Mouse (Mus musculus): ENCODE data around the gene Dclk1. TPM values are rescaled to one million over a fixed set of nuclear protein-coding genes. Genes with fewer than 3 reads are reported as not detected.

Dclk1 gene
- polyA plus RNA-seq, 1 experiment from 2014 or later: 24.5 TPM

GRCm38 (mm10) chr3:55541799-55542198 lies 299.6 kb downstream of the Dclk1 start:
- Histone ChIP-seq H3K9ac (ENCODE audit: low read depth, low read length) (no peak overlapping the region), H3K4me1 (ENCODE audit: control insufficient read depth, insufficient read depth, low read length) (peaks cover 10% of the 10 kb centered on the region; the same call in 1 of the 2 replicates), H3K9me3 (ENCODE audit: control insufficient read depth, low read length) (no peaks in the 10 kb centered on the region), H3K4me2 (replicated peaks; ENCODE audit: low read depth, low read length) (no peak overlapping the region), H3K27me3 (ENCODE audit: control insufficient read depth, insufficient read depth, low read length) (no peaks in the 10 kb centered on the region), H3K4me3 (ENCODE audit: low read length) (no peak overlapping the region), H3K27ac (ENCODE audit: low read depth, low read length) (no peak overlapping the region), H3K36me3 (ENCODE audit: control insufficient read depth, insufficient read depth, low read length) (no peaks in the 10 kb centered on the region)
- 90% methylated on average over 1 of the region's 1 CpGs for WGBS
- no peak for ATAC-seq (ENCODE audit: low FRiP score, low TSS enrichment)

DNA sequence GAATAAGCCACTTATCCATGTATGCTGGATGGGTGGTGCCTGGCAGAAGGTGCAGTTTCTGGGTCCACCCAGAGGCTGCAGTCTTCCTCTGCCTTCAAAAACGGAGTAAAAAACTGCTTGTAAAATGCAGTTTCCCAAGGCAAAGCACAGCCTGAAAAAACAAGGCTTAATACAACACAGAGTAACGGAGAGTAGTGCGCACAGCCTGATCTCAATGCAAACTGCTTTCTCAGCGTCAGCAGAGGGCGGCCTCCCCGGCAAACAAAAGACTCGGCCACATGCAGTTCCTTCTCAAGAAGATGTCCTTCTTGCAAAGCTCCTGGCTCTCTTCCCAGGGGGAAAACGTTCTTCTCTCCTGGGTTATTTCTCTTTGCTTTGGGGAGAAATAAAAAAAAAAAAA lies 300.1 kb downstream of the Dclk1 start:
- no peak overlapping the region; the same call in 1 of the 2 replicates for H3K9ac ChIP-seq (ENCODE audit: low read depth, low read length)

DNA sequence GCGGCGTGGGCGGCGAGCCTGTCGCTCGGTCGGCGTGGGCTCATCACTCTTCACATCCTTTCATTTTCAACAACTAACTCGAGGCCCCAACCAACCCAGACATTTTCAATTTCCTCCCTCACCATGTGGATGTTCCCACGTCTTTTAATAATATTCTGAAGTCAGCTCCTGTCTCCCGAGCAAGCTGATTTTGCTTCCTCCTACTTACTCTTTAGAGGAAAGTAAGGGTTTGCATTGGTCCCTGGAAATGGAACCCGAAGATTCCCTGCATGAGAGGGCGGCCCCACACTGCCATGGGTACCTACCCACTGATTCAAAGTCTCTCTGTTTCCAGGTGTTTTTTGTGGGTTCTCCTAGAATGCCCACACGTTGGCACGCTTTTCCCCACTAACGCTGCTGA lies 300.8 kb downstream of the Dclk1 start:
- no peak overlapping the region; the same call in 1 of the 2 replicates for H3K9ac ChIP-seq (ENCODE audit: low read depth, low read length)
- peak overlapping the region; percentile 15; the same call in 1 of the 2 replicates for H3K4me2 ChIP-seq (replicated peaks; ENCODE audit: low read depth, low read length)
- 72% methylated on average over 16 of the region's 16 CpGs for WGBS
- H3K27me3 ChIP-seq (ENCODE audit: control insufficient read depth, insufficient read depth, low read length): no peaks in the 10 kb centered on the region
- no peak for ATAC-seq (ENCODE audit: low FRiP score, low TSS enrichment)
- no peak overlapping the region for H3K27ac ChIP-seq (ENCODE audit: low read depth, low read length)
- H3K4me1 ChIP-seq (ENCODE audit: control insufficient read depth, insufficient read depth, low read length): peaks cover 7% of the 10 kb centered on the region; the same call in 1 of the 2 replicates
- no peaks in the 10 kb centered on the region for H3K9me3 ChIP-seq (ENCODE audit: control insufficient read depth, low read length)
- no peak overlapping the region for H3K4me3 ChIP-seq (ENCODE audit: low read length)
- no peaks in the 10 kb centered on the region for H3K36me3 ChIP-seq (ENCODE audit: control insufficient read depth, insufficient read depth, low read length)

More for the DNA sequence above, 300.1 kb downstream of the Dclk1 start:
- no peak overlapping the region for H3K27ac ChIP-seq (ENCODE audit: low read depth, low read length)
- H3K9me3 ChIP-seq (ENCODE audit: control insufficient read depth, low read length): no peaks in the 10 kb centered on the region
- H3K36me3 ChIP-seq (ENCODE audit: control insufficient read depth, insufficient read depth, low read length): no peaks in the 10 kb centered on the region
- no peak for ATAC-seq (ENCODE audit: low FRiP score, low TSS enrichment)
- H3K27me3 ChIP-seq (ENCODE audit: control insufficient read depth, insufficient read depth, low read length): no peaks in the 10 kb centered on the region
- peaks cover 7% of the 10 kb centered on the region; the same call in 1 of the 2 replicates for H3K4me1 ChIP-seq (ENCODE audit: control insufficient read depth, insufficient read depth, low read length)
- H3K4me3 ChIP-seq (ENCODE audit: low read length): no peak overlapping the region
- WGBS: 22% methylated on average over 8 of the region's 8 CpGs
- H3K4me2 ChIP-seq (replicated peaks; ENCODE audit: low read depth, low read length): 0 out of 2 replicates have a peak overlapping the region, but pooled peaks have one; percentile 15

DNA sequence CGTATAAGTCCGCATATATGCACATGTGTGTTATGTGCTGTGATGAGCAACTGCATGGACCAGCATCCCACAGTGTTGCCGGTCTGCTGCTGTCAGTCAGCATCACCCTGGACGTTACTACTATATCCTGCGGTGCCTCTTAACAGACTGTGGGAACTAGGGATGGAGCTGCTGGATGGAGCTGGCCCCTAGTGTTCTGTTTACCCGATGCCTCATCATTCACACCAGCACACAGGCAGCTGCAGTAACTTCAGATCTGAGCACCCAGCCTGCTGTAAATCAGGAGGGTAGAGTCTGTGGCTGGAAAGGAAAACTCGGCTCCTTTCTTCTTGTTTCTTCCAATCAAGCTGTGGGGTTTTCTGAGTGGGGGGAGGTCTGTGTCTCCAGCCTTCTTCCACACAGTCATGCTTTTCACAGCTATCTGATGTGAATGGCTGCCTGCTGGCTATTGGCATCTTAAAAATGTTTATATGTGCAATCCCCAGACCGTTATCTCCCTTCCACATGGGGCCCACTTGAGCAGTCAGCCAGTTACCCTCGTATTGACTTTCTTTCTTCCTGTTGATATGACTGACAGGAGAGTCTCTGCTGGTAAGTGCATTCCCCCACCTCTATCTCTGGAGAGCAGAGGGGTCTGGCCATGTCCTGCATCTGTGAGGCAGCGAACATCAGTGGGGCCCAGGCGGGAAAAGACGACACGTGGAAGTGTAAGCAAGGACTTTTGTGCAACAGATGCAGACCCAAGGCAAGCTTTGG lies 301.9 kb downstream of the Dclk1 start:
- ATAC-seq (ENCODE audit: low FRiP score, low TSS enrichment): peak; percentile 64
- 44% methylated on average over 13 of the region's 13 CpGs for WGBS
- no peaks in the 10 kb centered on the region for H3K36me3 ChIP-seq (ENCODE audit: control insufficient read depth, insufficient read depth, low read length)
- peaks cover 7% of the 10 kb centered on the region; the same call in 1 of the 2 replicates for H3K4me1 ChIP-seq (ENCODE audit: control insufficient read depth, insufficient read depth, low read length)
- no peak overlapping the region for H3K27ac ChIP-seq (ENCODE audit: low read depth, low read length)
- no peak overlapping the region for H3K4me3 ChIP-seq (ENCODE audit: low read length)
- H3K9ac ChIP-seq (ENCODE audit: low read depth, low read length): no peak overlapping the region
- no peak overlapping the region for H3K4me2 ChIP-seq (replicated peaks; ENCODE audit: low read depth, low read length)
- H3K27me3 ChIP-seq (ENCODE audit: control insufficient read depth, insufficient read depth, low read length): no peaks in the 10 kb centered on the region
- H3K9me3 ChIP-seq (ENCODE audit: control insufficient read depth, low read length): no peaks in the 10 kb centered on the region

DNA sequence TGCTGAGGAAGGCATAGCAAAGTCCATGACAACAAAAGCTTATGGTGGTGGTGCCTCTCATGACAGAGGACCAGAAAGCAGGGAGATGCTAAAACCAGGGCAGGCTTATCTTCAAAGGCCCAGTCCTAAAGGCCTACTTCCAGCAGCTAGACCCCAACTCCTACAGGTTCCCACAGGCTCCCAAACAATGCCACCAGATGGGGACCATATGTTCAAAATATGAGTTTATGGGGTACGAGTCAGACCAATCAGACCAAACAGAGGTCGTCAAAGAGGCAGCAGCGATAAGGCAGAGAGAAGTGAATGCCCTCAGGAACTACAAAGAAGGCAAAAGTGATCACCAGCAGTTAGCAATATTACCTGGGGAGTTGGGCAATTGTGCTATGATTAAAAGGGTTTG lies 303.1 kb downstream of the Dclk1 start:
- H3K4me3 ChIP-seq (ENCODE audit: low read length): no peak overlapping the region
- no peaks in the 10 kb centered on the region for H3K9me3 ChIP-seq (ENCODE audit: control insufficient read depth, low read length)
- no peak for ATAC-seq (ENCODE audit: low FRiP score, low TSS enrichment)
- no peaks in the 10 kb centered on the region for H3K36me3 ChIP-seq (ENCODE audit: control insufficient read depth, insufficient read depth, low read length)
- 75% methylated on average over 3 of the region's 3 CpGs for WGBS
- H3K4me2 ChIP-seq (replicated peaks; ENCODE audit: low read depth, low read length): no peak overlapping the region
- H3K27ac ChIP-seq (ENCODE audit: low read depth, low read length): no peak overlapping the region
- H3K27me3 ChIP-seq (ENCODE audit: control insufficient read depth, insufficient read depth, low read length): no peaks in the 10 kb centered on the region
- no peak overlapping the region for H3K9ac ChIP-seq (ENCODE audit: low read depth, low read length)
- H3K4me1 ChIP-seq (ENCODE audit: control insufficient read depth, insufficient read depth, low read length): peaks cover 7% of the 10 kb centered on the region; the same call in 1 of the 2 replicates

- 93% methylated on average over 9 of the region's 9 CpGs for WGBS
- Histone ChIP-seq H3K4me1 (ENCODE audit: control insufficient read depth, insufficient read depth, low read length) (peaks cover 7% of the 10 kb centered on the region; the same call in 1 of the 2 replicates), H3K27ac (ENCODE audit: low read depth, low read length) (no peak overlapping the region)
Observed at GRCm38 (mm10) chr3:55545916-55546315, 303.8 kb downstream of the Dclk1 start.

DNA sequence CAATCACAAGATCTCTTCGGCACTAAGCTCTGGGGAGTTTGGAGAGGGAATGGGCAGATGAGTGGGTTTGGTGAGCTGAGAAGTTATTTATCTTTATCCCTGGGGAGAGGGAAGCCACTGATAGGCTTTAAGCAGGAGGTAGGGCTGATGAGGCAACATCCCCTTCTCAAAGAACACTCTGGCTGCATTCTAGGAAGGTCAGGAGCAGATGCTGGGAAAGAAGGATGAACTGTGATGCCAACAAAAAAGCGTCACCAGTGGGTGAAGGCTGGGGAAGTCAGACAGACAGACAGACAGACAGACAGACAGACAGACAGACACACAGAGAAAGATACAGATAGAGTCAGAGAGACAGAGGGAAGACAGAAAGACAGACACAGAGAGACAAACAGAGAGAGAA lies 304.9 kb downstream of the Dclk1 start:
- 45% methylated on average over 2 of the region's 2 CpGs for WGBS
- ATAC-seq (ENCODE audit: low FRiP score, low TSS enrichment): no peak
- no peaks in the 10 kb centered on the region for H3K9me3 ChIP-seq (ENCODE audit: control insufficient read depth, low read length)
- peaks cover 7% of the 10 kb centered on the region; the same call in 1 of the 2 replicates for H3K4me1 ChIP-seq (ENCODE audit: control insufficient read depth, insufficient read depth, low read length)
- no peak overlapping the region for H3K9ac ChIP-seq (ENCODE audit: low read depth, low read length)
- H3K4me2 ChIP-seq (replicated peaks; ENCODE audit: low read depth, low read length): no peak overlapping the region
- no peak overlapping the region for H3K27ac ChIP-seq (ENCODE audit: low read depth, low read length)
- H3K27me3 ChIP-seq (ENCODE audit: control insufficient read depth, insufficient read depth, low read length): no peaks in the 10 kb centered on the region
- no peaks in the 10 kb centered on the region for H3K36me3 ChIP-seq (ENCODE audit: control insufficient read depth, insufficient read depth, low read length)
- H3K4me3 ChIP-seq (ENCODE audit: low read length): no peak overlapping the region

More at GRCm38 (mm10) chr3:55545916-55546315, 303.8 kb downstream of the Dclk1 start:
- Histone ChIP-seq H3K4me3 (ENCODE audit: low read length) (no peak overlapping the region), H3K36me3 (ENCODE audit: control insufficient read depth, insufficient read depth, low read length) (no peaks in the 10 kb centered on the region), H3K9me3 (ENCODE audit: control insufficient read depth, low read length) (no peaks in the 10 kb centered on the region), H3K9ac (ENCODE audit: low read depth, low read length) (no peak overlapping the region), H3K27me3 (ENCODE audit: control insufficient read depth, insufficient read depth, low read length) (no peaks in the 10 kb centered on the region), H3K4me2 (replicated peaks; ENCODE audit: low read depth, low read length) (no peak overlapping the region)
- ATAC-seq (ENCODE audit: low FRiP score, low TSS enrichment): no peak

DNA sequence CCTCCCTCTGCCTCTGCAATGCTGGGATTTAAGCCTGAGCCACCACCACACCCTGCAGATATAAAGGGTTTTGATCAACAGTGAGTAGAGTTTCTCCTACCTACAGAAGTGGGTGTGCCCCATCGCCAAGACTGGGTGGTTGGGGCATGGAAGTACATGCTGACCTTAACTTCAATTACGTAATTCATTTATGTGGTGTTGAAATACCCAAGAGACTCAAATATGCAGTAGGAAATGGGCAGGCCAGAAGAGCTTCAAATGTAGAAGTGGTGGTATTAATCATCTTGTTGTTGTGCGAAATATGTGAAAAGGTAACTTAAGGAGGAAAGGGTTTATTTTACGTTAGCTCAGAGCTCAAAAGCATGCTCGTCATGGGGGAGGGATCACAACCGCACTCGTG lies 307.2 kb downstream of the Dclk1 start:
- no peak for ATAC-seq (ENCODE audit: low FRiP score, low TSS enrichment)
- Histone ChIP-seq H3K27me3 (ENCODE audit: control insufficient read depth, insufficient read depth, low read length) (no peaks in the 10 kb centered on the region), H3K36me3 (ENCODE audit: control insufficient read depth, insufficient read depth, low read length) (no peaks in the 10 kb centered on the region), H3K9ac (ENCODE audit: low read depth, low read length) (no peak overlapping the region), H3K27ac (ENCODE audit: low read depth, low read length) (no peak overlapping the region), H3K4me1 (ENCODE audit: control insufficient read depth, insufficient read depth, low read length) (no peaks in the 10 kb centered on the region; the same call in 1 of the 2 replicates), H3K4me2 (replicated peaks; ENCODE audit: low read depth, low read length) (no peak overlapping the region), H3K9me3 (ENCODE audit: control insufficient read depth, low read length) (no peaks in the 10 kb centered on the region), H3K4me3 (ENCODE audit: low read length) (no peak overlapping the region)
- 69% methylated on average over 7 of the region's 7 CpGs for WGBS

GRCm38 (mm10) chr3:55550962-55551361 lies 308.8 kb downstream of the Dclk1 start:
- no peak for ATAC-seq (ENCODE audit: low FRiP score, low TSS enrichment)
- Histone ChIP-seq H3K4me1 (ENCODE audit: control insufficient read depth, insufficient read depth, low read length) (no peaks in the 10 kb centered on the region), H3K27ac (ENCODE audit: low read depth, low read length) (no peak overlapping the region), H3K4me3 (ENCODE audit: low read length) (no peak overlapping the region), H3K9me3 (ENCODE audit: control insufficient read depth, low read length) (no peaks in the 10 kb centered on the region), H3K9ac (ENCODE audit: low read depth, low read length) (no peak overlapping the region), H3K36me3 (ENCODE audit: control insufficient read depth, insufficient read depth, low read length) (no peaks in the 10 kb centered on the region), H3K4me2 (replicated peaks; ENCODE audit: low read depth, low read length) (no peak overlapping the region), H3K27me3 (ENCODE audit: control insufficient read depth, insufficient read depth, low read length) (no peaks in the 10 kb centered on the region)
- 44% methylated on average over 4 of the region's 4 CpGs for WGBS
